Mouse (Mus musculus) spleen, postnatal 4 days (tissue): ENCODE results near the gene Eef1e1.
"Not testable (repeated sequence)": the region's sequence is repeated elsewhere in the genome, so short reads cannot be mapped to it uniquely, and the experiment has no call there.

Source experiments
- DNase-seq, 2 experiments: peaks; one replicate each; pipeline ENCODE4 v3.0.0; 2022; ENCODE audit warnings: low spot score in 2 of 2

The Eef1e1 gene

GRCm38 (mm10) chr13:38624292-38624902 lies 34.5 kb downstream of the Eef1e1 start:
- no peak for DNase-seq

GRCm38 (mm10) chr13:38623296-38623695 lies 35.6 kb downstream of the Eef1e1 start:
- DNase-seq = no peak

- DNase-seq = not testable (repeated sequence)
Observed at GRCm38 (mm10) chr13:38618001-38618630, 40.7 kb downstream of the Eef1e1 start.

DNA sequence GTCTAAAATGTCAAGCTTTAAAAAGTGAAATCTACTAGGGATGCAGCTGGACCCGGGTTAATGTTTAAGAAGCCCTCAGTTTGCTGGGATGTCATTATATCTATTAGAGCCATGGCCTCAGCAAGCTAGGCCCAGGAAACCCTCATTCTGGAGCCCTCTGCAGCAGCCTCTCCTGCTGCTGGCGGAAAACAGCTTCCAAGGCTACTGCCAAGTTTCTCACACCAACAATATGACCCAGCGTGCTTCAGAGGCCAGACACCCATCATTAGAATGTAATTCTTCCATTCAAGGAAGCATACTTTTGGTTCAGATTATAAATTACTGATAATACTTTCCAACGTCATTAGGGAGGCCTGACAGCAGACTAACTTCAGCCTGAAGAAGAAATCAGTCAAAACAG lies 42.0 kb downstream of the Eef1e1 start:
- DNase-seq = no peak

DNA sequence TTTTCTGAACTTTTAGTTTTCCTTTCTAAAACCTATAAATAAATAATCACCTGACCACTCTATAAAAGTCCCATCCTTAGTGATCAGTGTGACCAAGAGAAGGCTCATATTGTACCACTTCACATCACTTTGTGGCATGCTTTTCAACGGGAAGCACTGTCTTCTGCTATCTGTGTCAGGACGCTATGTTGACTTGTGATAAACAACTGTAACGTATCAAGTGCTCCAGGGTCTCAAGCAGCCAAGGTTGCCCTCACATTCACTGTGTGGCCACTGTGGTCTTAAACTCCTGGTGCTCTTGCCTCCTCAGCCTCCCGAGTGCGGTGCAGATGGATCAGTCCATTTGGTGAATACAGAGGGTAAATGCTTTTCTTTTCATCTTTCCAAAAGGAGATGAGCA lies 43.2 kb downstream of the Eef1e1 start:
- DNase-seq = no peak

DNA sequence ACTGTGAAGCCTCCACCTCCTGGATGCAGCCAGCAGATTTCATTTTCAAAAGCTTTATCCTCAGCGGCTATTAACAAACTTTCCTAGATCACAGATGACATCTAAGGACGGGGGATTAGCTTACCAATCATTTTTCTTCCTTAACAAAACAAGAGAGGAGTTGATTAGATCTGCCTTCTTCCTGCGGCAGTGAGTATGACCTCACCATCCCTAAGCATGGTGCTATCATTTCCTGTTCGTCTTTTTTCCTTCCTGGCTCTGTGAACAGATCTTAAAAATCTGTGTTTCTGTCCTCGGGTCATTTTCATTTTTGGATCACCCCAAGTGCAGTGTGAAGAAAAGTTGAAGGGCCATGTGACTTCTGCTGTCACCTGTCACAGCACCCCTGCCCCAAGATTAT lies 44.6 kb downstream of the Eef1e1 start:
- DNase-seq = no peak

DNA sequence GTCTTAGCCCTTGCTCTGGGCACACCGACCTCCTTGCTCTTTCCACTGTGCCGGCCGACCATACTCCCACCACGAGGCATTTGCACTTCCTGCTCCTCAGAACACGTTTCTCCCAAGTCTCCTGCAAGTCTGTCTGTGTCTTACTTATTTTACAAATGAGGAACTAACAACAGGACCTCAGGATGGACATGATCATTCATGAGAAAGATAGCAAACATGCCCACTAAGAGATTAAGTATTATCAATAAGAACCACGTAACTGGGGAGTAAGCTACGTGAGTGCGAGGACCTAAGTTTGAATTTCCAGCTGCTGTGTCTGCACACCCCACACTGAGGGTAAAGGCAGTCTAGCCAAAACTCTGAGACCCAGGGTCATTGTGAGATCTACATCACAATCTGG lies 45.3 kb downstream of the Eef1e1 start:
- DNase-seq = no peak

DNA sequence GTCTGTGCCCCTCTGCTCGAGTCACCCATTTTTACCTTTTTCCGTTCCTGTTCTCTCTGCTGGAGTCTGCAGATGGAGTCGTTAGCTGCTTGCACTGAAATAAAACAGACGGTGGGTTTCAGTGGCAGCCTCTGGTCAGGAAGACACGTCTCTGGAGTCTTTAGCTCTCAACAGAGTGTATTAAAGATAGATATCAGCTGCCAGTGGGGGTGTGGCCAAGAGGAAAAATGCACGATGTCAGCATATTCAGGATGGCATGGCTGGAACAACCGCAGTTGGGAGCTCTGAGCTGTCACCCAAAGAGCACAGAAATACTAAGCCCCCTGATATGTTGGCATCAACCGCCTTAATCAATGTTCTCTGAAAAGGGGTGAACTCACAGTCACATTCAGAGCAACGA lies 46.2 kb downstream of the Eef1e1 start:
- DNase-seq = peak in 1 of 2 experiments; percentile 49

- DNase-seq = no peak
Observed at GRCm38 (mm10) chr13:38612179-38612578, 46.7 kb downstream of the Eef1e1 start.

GRCm38 (mm10) chr13:38610336-38610735 lies 48.5 kb downstream of the Eef1e1 start:
- DNase-seq = no peak

GRCm38 (mm10) chr13:38607130-38607529 lies 51.7 kb downstream of the Eef1e1 start:
- no peak for DNase-seq

GRCm38 (mm10) chr13:38605353-38605752 lies 53.5 kb downstream of the Eef1e1 start:
- no peak for DNase-seq

DNA sequence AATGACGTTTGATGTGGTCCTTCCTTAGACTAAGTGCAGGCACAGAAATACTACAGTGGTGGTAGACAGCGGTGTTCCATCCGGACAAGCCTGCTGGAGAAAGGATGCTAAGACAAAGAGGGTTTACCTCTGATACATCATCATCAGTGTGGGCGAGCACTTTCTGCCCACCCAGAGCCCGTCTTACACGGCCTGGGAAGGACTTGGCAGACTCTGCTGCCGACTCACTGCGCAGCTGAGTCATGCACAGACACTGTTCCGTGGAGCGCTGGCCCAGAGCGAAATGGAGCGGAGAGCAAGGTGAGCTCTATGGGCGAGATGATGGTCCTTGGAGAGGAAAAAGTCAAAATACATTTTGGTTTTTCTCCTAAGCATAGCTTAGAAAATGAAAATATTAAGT lies 55.9 kb downstream of the Eef1e1 start:
- no peak for DNase-seq

- no peak for DNase-seq
Observed at GRCm38 (mm10) chr13:38602243-38602832, 56.5 kb downstream of the Eef1e1 start.

- no peak for DNase-seq
Observed at GRCm38 (mm10) chr13:38600811-38601210, 58.0 kb downstream of the Eef1e1 start.

DNA sequence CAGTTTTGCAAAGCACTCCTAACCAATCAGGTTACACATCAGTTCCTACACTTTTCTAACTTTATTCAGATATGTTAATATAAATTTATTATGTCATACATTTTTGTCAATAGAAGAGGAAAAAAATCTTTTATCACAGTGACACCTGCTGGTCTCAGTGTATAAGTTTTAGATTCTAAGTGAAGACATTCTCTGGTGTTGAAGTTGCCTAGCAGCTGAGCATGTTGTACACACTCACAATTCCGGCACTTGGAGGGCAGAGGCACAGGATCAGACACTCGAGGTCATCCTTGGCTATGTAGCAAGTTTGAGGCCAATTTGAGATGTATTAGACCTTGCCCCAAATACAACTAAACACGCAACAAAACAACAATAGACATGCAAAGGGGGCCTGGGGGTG lies 61.8 kb downstream of the Eef1e1 start:
- DNase-seq = no peak

DNA sequence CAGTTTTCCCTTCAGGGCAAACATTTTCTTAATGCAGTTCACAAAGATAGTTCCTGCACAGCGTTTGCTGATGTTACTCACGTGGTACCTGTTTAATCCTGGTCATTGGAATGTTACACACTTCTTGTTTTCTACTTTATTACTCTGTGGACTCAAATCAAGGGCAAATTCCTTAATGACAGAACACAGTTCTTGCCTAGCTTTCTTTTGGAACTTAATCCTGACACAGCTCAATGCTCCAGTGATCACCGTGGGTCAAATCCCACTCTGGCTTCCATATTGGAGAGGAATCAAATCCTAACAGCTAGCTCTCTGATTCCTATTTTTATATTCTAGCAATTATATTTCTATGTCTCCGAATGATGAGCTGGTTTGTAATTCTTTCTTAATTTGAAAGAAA lies 62.4 kb downstream of the Eef1e1 start:
- no peak for DNase-seq
